Mouse (Mus musculus): ENCODE results near the gene Gm6526. TPM values are rescaled to one million over a fixed set of nuclear protein-coding genes. Genes with fewer than 3 reads are reported as not detected.
"Not testable (repeated sequence)": the region's sequence is repeated elsewhere in the genome, so short reads cannot be mapped to it uniquely, and the experiment has no call there.

Gene Gm6526
- total RNA-seq (2021) = not detected in 2 replicates
- long read RNA-seq = 0 reads

DNA sequence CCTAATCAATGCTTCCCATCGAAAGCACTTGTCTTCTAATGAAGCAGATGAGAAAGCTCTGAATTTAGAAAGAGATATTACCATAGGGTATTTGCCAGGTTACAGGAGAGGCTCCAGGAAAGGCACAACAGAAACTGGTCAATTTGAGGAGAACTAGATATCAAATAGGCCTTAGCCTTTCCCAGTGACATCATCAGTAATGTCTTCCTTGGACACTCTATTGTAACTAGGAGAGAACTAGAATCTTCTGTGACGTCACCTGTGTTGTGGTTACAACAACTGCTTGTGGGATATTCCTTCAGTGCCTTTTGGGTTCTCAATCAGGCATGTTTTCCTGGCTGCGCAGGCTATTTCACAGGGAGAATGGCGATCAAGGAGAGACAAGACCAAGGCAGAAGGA is at the start of gene Gm6526:
TSS of gene Gm6526 (plus strand) at position 301 of the 400 bp plus-strand sequence.
- DNase-seq = not testable (repeated sequence)

DNA sequence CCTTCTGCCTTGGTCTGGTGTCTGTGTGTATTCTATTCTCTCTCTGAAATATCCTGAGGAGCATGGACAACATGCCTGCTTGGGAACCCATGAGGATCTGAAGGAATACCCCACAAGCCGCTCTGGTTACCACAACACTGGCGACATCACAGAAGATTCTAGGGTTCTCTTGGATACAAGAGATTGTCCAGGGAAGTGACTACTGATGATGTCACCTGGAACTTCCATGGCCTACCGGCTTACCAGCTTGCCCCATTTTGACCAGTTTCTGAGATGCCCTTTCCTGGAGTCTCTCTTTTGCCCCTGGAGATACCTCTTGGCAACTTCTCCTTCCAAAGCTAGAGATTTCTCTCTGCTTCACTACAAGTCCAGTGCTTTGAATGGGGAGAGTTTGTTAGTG is 20.3 kb upstream of the Gm6526 start, which contains the start of gene Gm16506:
TSS of gene Gm16506 (minus strand) at position 101 of the 400 bp plus-strand sequence.
- not testable (repeated sequence) for DNase-seq

- not testable (repeated sequence) for DNase-seq
These were observed 37.0 kb downstream of the Gm6526 start, which contains the start of gene Gm8180 for GRCm38 (mm10) chr14:43784645-43785044. Gm8180 (minus strand) TSS chr14:43784745.

DNA sequence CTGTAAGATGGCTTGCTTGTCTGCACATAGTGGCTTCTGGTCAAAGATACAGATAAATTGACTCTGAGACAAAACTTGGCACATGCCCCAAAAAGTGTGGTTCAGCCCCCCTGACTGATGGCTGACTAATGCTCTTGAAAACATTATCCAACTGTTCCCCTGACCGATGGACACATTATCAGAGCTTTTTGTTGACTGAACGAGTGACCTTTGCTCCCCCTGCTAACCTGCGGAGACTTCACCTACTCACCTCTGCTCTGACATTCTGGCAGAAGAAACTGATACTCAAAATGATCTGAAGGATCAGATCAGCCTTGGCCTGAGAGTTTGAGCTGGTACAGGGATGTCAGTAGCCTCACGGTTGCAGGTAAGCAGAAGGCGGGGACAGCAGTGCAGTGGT is 46.1 kb downstream of the Gm6526 start:
- not testable (repeated sequence) for DNase-seq

DNA sequence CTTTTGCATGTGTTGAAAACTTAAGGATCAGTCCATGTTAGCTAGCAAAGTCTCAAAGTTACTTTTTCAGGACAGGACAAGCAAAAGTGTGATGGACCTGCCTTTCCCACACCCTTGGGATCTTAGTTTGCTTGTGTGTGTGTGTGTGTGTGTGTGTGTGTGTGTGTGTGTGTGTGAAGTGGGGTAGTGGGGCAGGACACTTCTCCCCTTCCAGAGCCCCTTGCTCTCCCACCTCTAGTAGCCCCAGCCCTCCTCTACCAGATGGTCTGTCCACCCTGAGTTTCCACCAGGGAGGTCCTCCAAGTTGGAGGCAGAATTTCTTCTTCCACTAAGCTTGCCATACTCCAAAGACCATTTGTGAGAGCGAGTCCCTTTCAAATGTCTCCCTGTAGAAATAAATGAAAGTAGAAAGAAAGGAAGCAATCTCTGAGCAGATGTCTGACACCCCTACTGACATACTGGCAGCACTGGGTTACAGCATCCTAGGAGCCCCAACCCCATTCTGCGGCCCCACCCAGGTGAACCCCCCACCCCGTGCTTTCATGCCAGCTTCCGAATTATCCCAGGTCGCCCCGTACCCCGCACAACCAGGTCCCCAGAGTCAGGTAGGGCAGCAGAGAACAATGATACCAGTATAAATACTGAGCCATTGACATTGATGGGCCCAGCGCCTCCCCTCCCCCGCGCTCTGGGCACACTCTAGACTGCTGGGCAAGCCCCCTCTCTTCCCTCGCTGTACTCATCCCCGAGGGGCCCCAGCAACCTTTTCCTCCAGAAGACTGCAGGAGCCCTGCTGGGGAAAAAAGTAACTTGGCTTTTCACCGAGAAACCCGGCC is 48.6 kb downstream of the Gm6526 start:
- no peak for DNase-seq

- peak; percentile 10 for DNase-seq
These were observed 49.3 kb downstream of the Gm6526 start for GRCm38 (mm10) chr14:43796905-43797470.

GRCm38 (mm10) chr14:43804435-43804834 is 56.8 kb downstream of the Gm6526 start:
- not testable (repeated sequence) for DNase-seq

Other genes starting within 250 kb of the Gm6526 start
- gene Gm5799, start 204.3 kb upstream of the Gm6526 start, total RNA-seq (2021) = not detected in 2 replicates
- gene Gm17654, start 168.7 kb upstream of the Gm6526 start, total RNA-seq (2021) = not detected in 2 replicates
- not detected in 2 replicates for gene Gm10375, start 139.9 kb upstream of the Gm6526 start, total RNA-seq (2021)
- gene Gm8165, start 70.7 kb upstream of the Gm6526 start, total RNA-seq (2021) = not detected in 2 replicates
- 1.00 and 1.5 TPM in 2 replicates for gene Gm7324, start 50.0 kb upstream of the Gm6526 start, total RNA-seq (2021)
- not detected in 2 replicates for gene Gm16506, start 20.4 kb upstream of the Gm6526 start, total RNA-seq (2021)
- gene Gm8180, start 36.9 kb downstream of the Gm6526 start, total RNA-seq (2021) = not detected in 2 replicates
- not detected in 2 replicates for gene Ear1, start 127.7 kb downstream of the Gm6526 start, total RNA-seq (2021)
- gene Ear10, start 175.7 kb downstream of the Gm6526 start, total RNA-seq (2021) = not detected in 2 replicates
- gene Gm8113, start 177.5 kb downstream of the Gm6526 start, total RNA-seq (2021) = 7.6 and 10.1 TPM in 2 replicates
- not detected in 2 replicates for gene Ang5, start 209.2 kb downstream of the Gm6526 start, total RNA-seq (2021)

Data from adrenal gland, postnatal 25 days (tissue).